ENCODE assay signal across 29 mouse cellular contexts in the genomic region with DNA sequence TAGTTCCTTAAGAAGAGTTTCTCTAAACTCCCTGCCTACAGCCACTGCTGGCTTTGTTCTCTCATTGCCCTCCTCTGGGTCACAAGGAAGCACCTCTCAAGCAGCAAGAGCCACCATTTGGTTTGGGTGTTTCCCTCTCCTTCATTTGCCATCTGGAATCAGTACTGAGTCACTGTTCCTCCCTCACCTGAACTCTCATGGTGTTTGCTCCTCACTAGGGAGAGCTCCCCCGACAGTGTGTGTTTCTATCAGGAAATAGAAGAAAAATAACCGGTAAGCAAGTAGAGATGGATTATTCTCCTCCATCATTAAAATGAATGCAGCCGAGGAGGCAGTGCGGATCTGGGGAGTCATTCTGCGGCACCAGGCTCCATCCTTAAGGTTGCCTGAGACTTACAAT. TPM values are rescaled to one million over a fixed set of nuclear protein-coding genes. Genes with fewer than 3 reads are reported as not detected.
DNase-seq lines count a peak whose midpoint lies in the region; ATAC-seq lines count a peak whose summit lies in the region.
"Had no signal": no experiment of that assay in that cellular context is flagged by ENCODE, and none has a peak within 500 bp of the region (broad histone marks: within the 10 kb centered on the region; RNA-seq: fewer than 3 reads in every experiment).

No protein-coding gene starts in this region.

- H3K4me1 ChIP-seq in heart, embryonic 15.5 days (replicated peaks): peaks cover 3% of the 10 kb centered on the region; the same call in 1 of the 2 replicates
- peaks cover 25% of the 10 kb centered on the region for H3K4me1 ChIP-seq in kidney, embryonic 16.5 days (ENCODE audit: insufficient read depth, low read length)
- H3K4me1 ChIP-seq in neural tube, embryonic 15.5 days: peaks cover 5% of the 10 kb centered on the region; the same call in 1 of the 2 replicates
- H3K4me1 ChIP-seq: neural tube, embryonic 12.5 days had no signal

- H3K9me3 ChIP-seq in heart, embryonic 15.5 days (replicated peaks): no peaks in the 10 kb centered on the region
- H3K9me3 ChIP-seq in kidney, embryonic 16.5 days (ENCODE audit: low read length): no peaks in the 10 kb centered on the region
- no peaks in the 10 kb centered on the region; the same call in 1 of the 2 replicates for H3K9me3 ChIP-seq in neural tube, embryonic 15.5 days (replicated peaks)
- H3K9me3 ChIP-seq: forebrain, embryonic 10.5 days; hindbrain, embryonic 13.5 days; neural tube, embryonic 12.5 days had no signal

- 79% methylated on average over 5 of the region's 5 CpGs for WGBS in heart, embryonic 15.5 days
- 78% methylated on average over 5 of the region's 5 CpGs for WGBS in kidney, embryonic 16.5 days
- 91% methylated on average over 5 of the region's 5 CpGs for WGBS in neural tube, embryonic 15.5 days

- no peak for ATAC-seq in heart, embryonic 15.5 days (replicated peaks; ENCODE audit: insufficient number of reproducible peaks, insufficient read depth, low FRiP score, low read depth)
- no peak for ATAC-seq in kidney, embryonic 16.5 days (ENCODE audit: low FRiP score, low TSS enrichment)
- ATAC-seq in neural tube, embryonic 15.5 days (ENCODE audit: low FRiP score): no peak
- ATAC-seq: forebrain, embryonic 16.5 days had no signal

- no peaks in the 10 kb centered on the region; the same call in 1 of the 2 replicates for H3K27me3 ChIP-seq in heart, embryonic 15.5 days
- H3K27me3 ChIP-seq in kidney, embryonic 16.5 days (ENCODE audit: insufficient read depth, low read length): no peaks in the 10 kb centered on the region
- H3K27me3 ChIP-seq in neural tube, embryonic 15.5 days (replicated peaks): no peaks in the 10 kb centered on the region
- H3K27me3 ChIP-seq: hindbrain, embryonic 13.5 days; neural tube, embryonic 12.5 days had no signal

- DNase-seq in heart, postnatal 14 days: no peak
- no peak for DNase-seq in kidney, postnatal 25 days
- DNase-seq in neural tube, embryonic 10.5 days (ENCODE audit: extremely low spot score, low spot score): no peak
- DNase-seq in right cerebral cortex, adult 18-20 months: no peak
- DNase-seq: adrenal gland, postnatal 10 days; cerebellum, adult 18-20 months; cerebellum, postnatal 14 days; gastrocnemius, postnatal 10 days; kidney, adult 8-10 months; layer of hippocampus, adult 9-11 months; midbrain, embryonic 14.5 days; right cerebral cortex, postnatal 4 days; thymus, adult 2 months; thymus, postnatal 4 days had no signal

- no peak overlapping the region for H3K9ac ChIP-seq in heart, embryonic 15.5 days
- no peak overlapping the region for H3K9ac ChIP-seq in kidney, embryonic 16.5 days (replicated peaks; ENCODE audit: low read length)
- H3K9ac ChIP-seq in neural tube, embryonic 15.5 days (replicated peaks): no peak overlapping the region
- H3K9ac ChIP-seq: hindbrain, embryonic 13.5 days; liver, embryonic 14.5 days; neural tube, embryonic 12.5 days had no signal

- H3K27ac ChIP-seq in heart, embryonic 15.5 days: 0 out of 2 replicates have a peak overlapping the region, but pooled peaks have one; percentile 16
- peak overlapping the region; percentile 64; the same call in 1 of the 2 replicates for H3K27ac ChIP-seq in kidney, embryonic 16.5 days (ENCODE audit: low read length)
- 0 out of 2 replicates have a peak overlapping the region, but pooled peaks have one; percentile 28 for H3K27ac ChIP-seq in neural tube, embryonic 15.5 days (replicated peaks)
- H3K27ac ChIP-seq: forebrain, embryonic 10.5 days; hindbrain, embryonic 13.5 days; liver, embryonic 14.5 days; neural tube, embryonic 12.5 days had no signal

- no peak overlapping the region for H3K4me3 ChIP-seq in heart, embryonic 15.5 days
- H3K4me3 ChIP-seq in kidney, embryonic 16.5 days (ENCODE audit: low read length): no peak overlapping the region
- no peak overlapping the region for H3K4me3 ChIP-seq in neural tube, embryonic 15.5 days (replicated peaks)
- H3K4me3 ChIP-seq: forebrain, embryonic 10.5 days; hindbrain, embryonic 13.5 days; neural tube, embryonic 12.5 days had no signal

- no peak overlapping the region for H3K4me2 ChIP-seq in heart, embryonic 15.5 days
- H3K4me2 ChIP-seq in kidney, embryonic 16.5 days (replicated peaks; ENCODE audit: low read depth, low read length): no peak overlapping the region
- no peak overlapping the region for H3K4me2 ChIP-seq in neural tube, embryonic 15.5 days
- H3K4me2 ChIP-seq: hindbrain, embryonic 13.5 days; neural tube, embryonic 12.5 days had no signal

- intact Hi-C loops in heart, postnatal 14 days (cut with DNase I): no loop called here

- no peaks in the 10 kb centered on the region for H3K36me3 ChIP-seq in heart, embryonic 15.5 days
- H3K36me3 ChIP-seq in kidney, embryonic 16.5 days (ENCODE audit: insufficient read depth, low read length): no peaks in the 10 kb centered on the region
- H3K36me3 ChIP-seq in neural tube, embryonic 15.5 days: peaks cover 4% of the 10 kb centered on the region; the same call in 1 of the 2 replicates
- H3K36me3 ChIP-seq: forebrain, embryonic 10.5 days; neural tube, embryonic 12.5 days had no signal

RNA-seq across cellular contexts. Expression of a gene that starts 2.7 kb away (rescaled TPM):
- 0.11 TPM in 1 of 2 replicates, not detected in the other for polyA plus RNA-seq in heart, embryonic 15.5 days (2015; fragmentation: Nextera tagmentation; extraction: Ambion mirVana)
- total RNA-seq in heart, postnatal 14 days (2021): not detected
- 0.27 and 0.30 TPM in 2 replicates for polyA plus RNA-seq in kidney, embryonic 16.5 days (2015; fragmentation: Nextera tagmentation; extraction: Ambion mirVana)
- polyA plus RNA-seq in neural tube, embryonic 15.5 days (2015; fragmentation: Nextera tagmentation; extraction: Ambion mirVana): 0.27 TPM in 2 replicates
- total RNA-seq: adrenal gland, postnatal 10 days; gastrocnemius, postnatal 10 days; left cerebral cortex, adult 18-20 months; left cerebral cortex, postnatal 25 days; megakaryocyte-erythroid progenitor cell, adult 5-6 weeks had no signal
- polyA plus RNA-seq: embryonic facial prominence, embryonic 11.5 days; forebrain, embryonic 10.5 days; large intestine, adult 2 months; limb, embryonic 14.5 days; liver, embryonic 14.5 days; midbrain, embryonic 14.5 days; neural tube, embryonic 12.5 days; stomach, embryonic 14.5 days; thymus, adult 2 months had no signal

RNA-seq across cellular contexts. Expression of a gene that starts 13.9 kb away (rescaled TPM):
- 4.6 and 5.2 TPM in 2 replicates for polyA plus RNA-seq in heart, embryonic 15.5 days (2015; fragmentation: Nextera tagmentation; extraction: Ambion mirVana)
- total RNA-seq in heart, postnatal 14 days (2021): 1 to 10 TPM; 3.6 to 4.3 TPM
- 7.0 and 8.9 TPM in 2 replicates for polyA plus RNA-seq in kidney, embryonic 16.5 days (2015; fragmentation: Nextera tagmentation; extraction: Ambion mirVana)
- 58.4 and 71.2 TPM in 2 replicates for polyA plus RNA-seq in neural tube, embryonic 15.5 days (2015; fragmentation: Nextera tagmentation; extraction: Ambion mirVana)
- total RNA-seq: megakaryocyte-erythroid progenitor cell, adult 5-6 weeks had no signal
